Mouse (Mus musculus) ES-Bruce4 (cell line): ENCODE data around the gene Gnb5.

Experiments
- CTCF ChIP-seq: IDR thresholded peaks from one replicate; pipeline ENCODE4 v1.8.1; 2011; ENCODE audit warnings: low read depth, low read length
- EP300 ChIP-seq: IDR thresholded peaks from 2 replicates; pipeline ENCODE4 v1.6.1; 2011; ENCODE audit warnings: low read depth, low read length; ENCODE audit not compliant: insufficient read depth

DNA sequence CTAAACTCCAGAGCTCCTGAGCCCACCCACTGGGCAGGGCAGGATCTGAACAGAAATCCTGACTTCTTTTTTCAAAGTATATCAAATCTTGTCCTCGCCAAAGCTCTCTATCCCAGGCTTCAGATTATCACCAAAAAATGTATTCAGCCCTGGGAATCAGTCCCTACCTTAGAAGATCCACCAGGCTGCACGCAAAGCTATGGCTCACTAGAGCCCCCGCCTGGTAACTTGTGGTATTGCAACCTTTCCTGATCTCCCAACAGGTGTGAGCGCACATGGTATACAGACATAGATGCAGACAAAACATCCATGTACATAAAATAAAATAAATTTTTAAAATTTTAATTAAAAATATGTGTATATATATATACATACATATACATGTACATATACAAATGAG, 5.9 kb downstream of the Gnb5 start:
- TF ChIP-seq CTCF (peak; percentile 88), EP300 (no peak)
